ENCODE assay signal across 25 mouse cellular contexts in the genomic region with DNA sequence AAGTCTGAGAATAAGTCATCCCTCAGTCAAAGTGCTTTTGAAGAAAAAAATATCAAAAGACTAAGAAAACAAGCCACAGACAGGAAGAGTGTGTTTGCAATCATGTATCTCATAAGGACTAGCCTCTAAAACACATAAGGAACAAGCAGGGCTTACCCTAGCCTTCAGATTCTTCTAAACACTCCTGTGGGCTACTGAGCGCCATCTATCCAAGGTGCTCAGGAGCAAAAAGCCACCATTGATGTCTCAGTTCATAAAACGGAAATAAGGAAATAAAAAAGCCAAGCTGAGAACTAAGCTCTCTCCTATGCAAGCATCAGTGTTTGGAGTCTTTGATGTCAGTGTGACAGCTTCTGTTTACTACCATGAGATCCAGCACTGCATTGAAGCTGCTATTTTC. TPM values are rescaled to one million over a fixed set of nuclear protein-coding genes. Genes with fewer than 3 reads are reported as not detected.
DNase-seq lines count a peak whose midpoint lies in the region; ATAC-seq and TF ChIP-seq lines count a peak whose summit lies in the region.
"Had no signal": no experiment of that assay in that cellular context is flagged by ENCODE, and none has a peak within 500 bp of the region (broad histone marks: within the 10 kb centered on the region; RNA-seq: fewer than 3 reads in every experiment).

No protein-coding gene starts in this region.

- no peak overlapping the region for H3K4me3 ChIP-seq in MEL (ENCODE audit: control insufficient read depth in 1 of 2, insufficient read depth in 1 of 2, low read depth in 2 of 2, low read length in 2 of 2)
- no peak overlapping the region for H3K4me3 ChIP-seq in forebrain, embryonic 11.5 days (ENCODE audit: low read depth, low read length)
- H3K4me3 ChIP-seq: forebrain, embryonic 10.5 days; gastrocnemius, adult 2 months; heart, adult 2 months; heart, embryonic 10.5 days; hindbrain, embryonic 12.5 days; hindbrain, embryonic 15.5 days; intestine, embryonic 15.5 days had no signal

- H3K9ac ChIP-seq in MEL (ENCODE audit: control insufficient read depth, low read depth, low read length, poor library complexity, severe bottlenecking): no peak overlapping the region
- no peak overlapping the region for H3K9ac ChIP-seq in forebrain, embryonic 11.5 days (ENCODE audit: low read length)
- H3K9ac ChIP-seq: forebrain, postnatal 0 days; hindbrain, embryonic 12.5 days; hindbrain, embryonic 15.5 days; intestine, embryonic 15.5 days had no signal

- WGBS in forebrain, embryonic 11.5 days: 73% methylated on average over 2 of the region's 2 CpGs

- H3K4me1 ChIP-seq in MEL (ENCODE audit: control insufficient read depth in 1 of 2, insufficient read depth in 2 of 2, low read length in 2 of 2): no peaks in the 10 kb centered on the region; a peak in 1 of 4 replicates
- no peaks in the 10 kb centered on the region for H3K4me1 ChIP-seq in forebrain, embryonic 11.5 days (replicated peaks; ENCODE audit: control insufficient read depth, insufficient read depth, low read length)
- H3K4me1 ChIP-seq: forebrain, embryonic 10.5 days; hindbrain, embryonic 12.5 days; hindbrain, embryonic 15.5 days; intestine, embryonic 15.5 days had no signal

- no peak for TF ChIP-seq EP300 in MEL (IDR thresholded peaks at IDR 0.05; ENCODE audit: low read depth in 1 of 2, low read length in 2 of 2)

- peaks cover 0 to 5% of the 10 kb centered on the region in 2 experiments; a peak in 3 of 4 replicates for H3K36me3 ChIP-seq in MEL (ENCODE audit: control insufficient read depth in 1 of 2, insufficient read depth in 2 of 2, low read length in 2 of 2)
- H3K36me3 ChIP-seq in forebrain, embryonic 11.5 days (ENCODE audit: control insufficient read depth, insufficient read depth, low read length): no peaks in the 10 kb centered on the region; the same call in 1 of the 2 replicates
- H3K36me3 ChIP-seq: hindbrain, embryonic 15.5 days; intestine, embryonic 15.5 days had no signal

- no peak for TF ChIP-seq POLR2A in MEL (IDR thresholded peaks at IDR 0.05; ENCODE audit: control insufficient read depth in 1 of 2, insufficient read depth in 1 of 2, low read depth in 1 of 2, low read length in 2 of 2, poor library complexity in 1 of 2)

- no peak overlapping the region for H3K4me2 ChIP-seq in forebrain, embryonic 11.5 days (ENCODE audit: low read depth, low read length, severe bottlenecking)
- H3K4me2 ChIP-seq: hindbrain, embryonic 12.5 days; hindbrain, embryonic 15.5 days; intestine, embryonic 15.5 days had no signal

- peak; percentile 24 for DNase-seq in thymus, postnatal 0 days (ENCODE audit: low spot score)
- no peak for DNase-seq in thymus, postnatal 14 days
- peak; percentile 43 for DNase-seq in CD4-positive, CD25-positive, alpha-beta regulatory T cell, adult 2 months (ENCODE audit: low read depth, low spot score)
- no peak for DNase-seq in MEL (ENCODE audit: low read depth, low spot score)
- DNase-seq in induced T-regulatory cell, adult 2 months (ENCODE audit: low read depth): peak; percentile 40
- no peak for DNase-seq in cerebellum, adult 8-10 months
- no peak for DNase-seq in forebrain, embryonic 11.5 days (ENCODE audit: low spot score)
- DNase-seq: adrenal gland, adult 2 months; adrenal gland, postnatal 14 days; cerebellum, adult 11 months; cerebellum, adult 2 months; cerebellum, postnatal 10 days; cerebellum, postnatal 36 days; embryo, embryonic 11 days; forebrain, postnatal 0 days; gastrocnemius, adult 2 months; gastrocnemius, postnatal 25 days; heart, adult 2 months had no signal

- no peaks in the 10 kb centered on the region for H3K9me3 ChIP-seq in MEL (replicated peaks; ENCODE audit: insufficient read depth, low read length)
- H3K9me3 ChIP-seq in forebrain, embryonic 11.5 days (ENCODE audit: control insufficient read depth, low read length): no peaks in the 10 kb centered on the region
- H3K9me3 ChIP-seq: forebrain, embryonic 10.5 days; heart, embryonic 10.5 days; hindbrain, embryonic 12.5 days; hindbrain, embryonic 15.5 days; intestine, embryonic 15.5 days had no signal

- no peaks in the 10 kb centered on the region for H3K27me3 ChIP-seq in MEL (ENCODE audit: control insufficient read depth in 1 of 2, insufficient read depth in 2 of 2, low read length in 2 of 2)
- H3K27me3 ChIP-seq in forebrain, embryonic 11.5 days (ENCODE audit: control insufficient read depth, insufficient read depth, low read length): no peaks in the 10 kb centered on the region
- H3K27me3 ChIP-seq: hindbrain, embryonic 12.5 days; hindbrain, embryonic 15.5 days; intestine, embryonic 15.5 days had no signal

- no peak for ATAC-seq in megakaryocyte progenitor cell, adult 5-6 weeks (replicated peaks; ENCODE audit: poor library complexity)
- no peak for ATAC-seq in forebrain, embryonic 11.5 days (replicated peaks; ENCODE audit: low FRiP score)
- ATAC-seq: forebrain, embryonic 14.5 days; forebrain, postnatal 0 days; intestine, embryonic 15.5 days had no signal

- no peak for TF ChIP-seq CTCF in MEL (IDR thresholded peaks at IDR 0.05 in 2 of 3, conservative IDR thresholded peaks at IDR 0.05 in 1 of 3; ENCODE audit: control insufficient read depth in 1 of 3, insufficient read depth in 1 of 3, low read depth in 2 of 3, low read length in 3 of 3, poor library complexity in 1 of 3, severe bottlenecking in 1 of 3)

- no peak overlapping the region for H3K27ac ChIP-seq in MEL (ENCODE audit: control insufficient read depth, low read depth, low read length)
- H3K27ac ChIP-seq in forebrain, embryonic 11.5 days (ENCODE audit: low read depth, low read length): no peak overlapping the region
- H3K27ac ChIP-seq: forebrain, embryonic 10.5 days; gastrocnemius, adult 2 months; heart, adult 2 months; heart, embryonic 10.5 days; hindbrain, embryonic 12.5 days; hindbrain, embryonic 15.5 days; intestine, embryonic 15.5 days had no signal

- TF ChIP-seq RAD21 in MEL (IDR thresholded peaks at IDR 0.05; ENCODE audit: low read depth, low read length): no peak

- 0 out of 2 replicates have a peak, but pooled peaks cover 1% of the 10 kb centered on the region for H3K79me2 ChIP-seq in MEL (ENCODE audit: control insufficient read depth, insufficient read depth, low read length, poor library complexity)

TF ChIP-seq in MEL, 35 proteins besides CTCF, POLR2A, EP300 and RAD21:
- TF ChIP-seq MYB (IDR thresholded peaks at IDR 0.05; ENCODE audit: low read depth, low read length): no peak
- TF ChIP-seq CHD1 (IDR thresholded peaks at IDR 0.05; ENCODE audit: low read depth, low read length): 0 out of 2 replicates have a peak, but pooled peaks have one; percentile 61

RNA-seq across cellular contexts. Expression of a gene that starts 18.4 kb away (rescaled TPM):
- 21.3 and 23.3 TPM in 2 replicates for polyA plus RNA-seq in thymus, postnatal 0 days (2015; fragmentation: Nextera tagmentation; extraction: Ambion mirVana)
- 17.9 and 20.0 TPM in 2 replicates for total RNA-seq in MEL (2012; rRNA removed)
- polyA plus RNA-seq in MEL (2012; ENCODE audit: insufficient read depth in 1 of 2, insufficient read length in 2 of 2, low read depth in 1 of 2, low replicate concordance in 2 of 2, missing spikeins in 1 of 2): 10 to 100 TPM in 1 of 2 experiments, not detected in 1; 16.9 TPM
- 15.8 and 19.5 TPM in 2 replicates for total RNA-seq in megakaryocyte progenitor cell, adult 5-6 weeks (2015)
- 16.6 and 21.6 TPM in 2 replicates for total RNA-seq in megakaryocyte progenitor cell, adult 5-6 weeks (2017)
- 29.3 and 33.6 TPM in 2 replicates for polyA plus RNA-seq in forebrain, embryonic 11.5 days (2014; fragmentation: Nextera tagmentation; extraction: Ambion mirVana)

Comparison
In these comparisons a context has a peak if more than half of its experiments do, and no peak if none do; other contexts are left out.
1. DNase-seq: peak in thymus, postnatal 0 days (single experiment), CD4-positive, CD25-positive, alpha-beta regulatory T cell, adult 2 months (single experiment) and induced T-regulatory cell, adult 2 months (single experiment); none in thymus, postnatal 14 days (single experiment), MEL (single experiment), cerebellum, adult 8-10 months (single experiment) and forebrain, embryonic 11.5 days (single experiment).